Mouse (Mus musculus): Measurements from ENCODE around the gene Arid1b. TPM values are rescaled to one million over a fixed set of nuclear protein-coding genes. Genes with fewer than 3 reads are reported as not detected.

The Arid1b gene
- polyA plus RNA-seq, 1 experiment from 2014 or later, result 5.2 TPM

DNA sequence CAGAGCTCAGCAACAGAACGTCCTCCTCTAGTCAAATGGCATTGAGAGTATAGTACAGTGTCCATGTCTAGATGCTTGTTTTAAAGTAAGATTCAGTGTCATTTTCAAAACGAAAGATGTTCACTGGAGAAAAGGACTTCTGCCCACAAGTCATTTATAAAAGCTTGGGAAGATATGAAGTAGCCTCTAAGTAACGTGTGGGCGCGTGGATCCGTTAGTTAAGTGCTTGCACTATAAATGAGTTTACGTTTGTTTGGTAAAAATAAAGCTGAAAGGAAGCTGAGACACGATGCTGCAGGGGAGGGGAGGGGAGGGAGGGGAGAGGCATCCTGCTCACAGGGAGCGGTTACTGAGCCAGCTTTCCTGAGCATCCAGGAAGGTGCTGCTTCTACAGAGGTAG is 293.5 kb downstream of the Arid1b start:
- Histone ChIP-seq H3K36me3 (peaks cover 25% of the 10 kb centered on the region), H3K4me3 (no peak overlapping the region), H3K4me2 (no peak overlapping the region), H3K4me1 (peaks cover 32% of the 10 kb centered on the region), H3K9me3 (no peaks in the 10 kb centered on the region), H3K9ac (0 out of 2 replicates have a peak overlapping the region, but pooled peaks have one; percentile 7), H3K27ac (replicated peaks) (no peak overlapping the region; the same call in 1 of the 2 replicates), H3K27me3 (replicated peaks) (no peaks in the 10 kb centered on the region)
- no peak for ATAC-seq (ENCODE audit: extremely low read depth, insufficient number of reproducible peaks, low FRiP score, low TSS enrichment)
- WGBS, result 78% methylated on average over 9 of the region's 9 CpGs

DNA sequence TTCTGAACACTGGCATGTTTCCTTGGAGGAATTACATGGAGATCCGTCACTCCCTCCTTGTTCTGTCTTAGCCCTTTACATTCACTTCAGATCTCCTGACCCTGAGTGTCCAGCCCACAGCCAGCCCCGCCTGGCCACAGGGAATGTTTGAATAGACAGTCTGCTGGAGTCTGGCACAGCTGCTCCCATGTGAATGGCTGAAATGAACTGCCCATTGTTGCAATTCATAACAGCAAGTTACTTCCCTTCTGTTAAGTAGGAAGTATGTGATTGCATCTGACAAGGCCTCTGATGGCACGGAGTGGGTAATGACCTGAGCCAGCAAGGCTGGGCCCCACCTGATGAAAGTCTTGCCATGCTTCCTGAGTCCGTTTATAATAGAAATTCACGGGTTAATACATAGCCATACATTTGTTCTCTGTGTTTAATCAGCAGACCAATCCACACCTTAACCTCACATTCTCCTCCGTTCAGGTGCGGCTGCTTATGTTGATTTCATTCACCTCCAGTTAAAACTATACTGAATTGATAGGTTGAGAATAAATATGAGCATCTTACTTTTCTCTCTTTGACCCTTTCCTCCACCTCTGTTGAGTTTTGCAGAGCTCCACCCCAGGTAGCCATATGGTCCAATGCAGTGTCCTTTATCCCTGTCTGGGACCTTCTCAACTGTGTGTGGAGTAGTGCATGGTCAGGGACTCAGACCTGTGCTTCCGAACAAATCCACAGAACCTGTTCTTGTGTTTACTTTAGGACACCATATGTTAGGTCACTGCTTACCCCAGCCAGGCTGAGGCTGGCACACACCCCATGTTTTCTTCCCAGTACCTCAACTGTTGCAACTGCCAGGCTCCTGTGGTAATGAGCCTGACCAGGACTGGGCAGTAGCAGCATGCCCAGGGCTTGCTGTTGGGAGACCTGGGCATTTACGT is 299.8 kb downstream of the Arid1b start:
- no peak overlapping the region for H3K4me2 ChIP-seq
- ATAC-seq (ENCODE audit: extremely low read depth, insufficient number of reproducible peaks, low FRiP score, low TSS enrichment), result no peak

GRCm38 (mm10) chr17:5295086-5295947 is 301.2 kb downstream of the Arid1b start:
- 73% methylated on average over 19 of the region's 19 CpGs for WGBS
- peaks cover 14% of the 10 kb centered on the region for H3K4me1 ChIP-seq
- peaks cover 35% of the 10 kb centered on the region for H3K36me3 ChIP-seq
- no peaks in the 10 kb centered on the region for H3K27me3 ChIP-seq (replicated peaks)
- no peaks in the 10 kb centered on the region for H3K9me3 ChIP-seq
- no peak overlapping the region for H3K9ac ChIP-seq
- no peak overlapping the region for H3K27ac ChIP-seq (replicated peaks)
- H3K4me2 ChIP-seq, result no peak overlapping the region
- no peak for ATAC-seq (ENCODE audit: extremely low read depth, insufficient number of reproducible peaks, low FRiP score, low TSS enrichment)
- H3K4me3 ChIP-seq, result no peak overlapping the region

More for the DNA sequence above, 299.8 kb downstream of the Arid1b start:
- no peaks in the 10 kb centered on the region for H3K9me3 ChIP-seq
- H3K9ac ChIP-seq, result no peak overlapping the region
- no peak overlapping the region for H3K27ac ChIP-seq (replicated peaks)
- 77% methylated on average over 9 of the region's 9 CpGs for WGBS
- peaks cover 7% of the 10 kb centered on the region for H3K4me1 ChIP-seq
- no peaks in the 10 kb centered on the region for H3K27me3 ChIP-seq (replicated peaks)
- H3K36me3 ChIP-seq, result peaks cover 35% of the 10 kb centered on the region
- H3K4me3 ChIP-seq, result no peak overlapping the region

GRCm38 (mm10) chr17:5295948-5296262 is 301.8 kb downstream of the Arid1b start:
- 76% methylated on average over 7 of the region's 7 CpGs for WGBS
- peaks cover 14% of the 10 kb centered on the region for H3K4me1 ChIP-seq
- no peak overlapping the region for H3K4me2 ChIP-seq
- H3K9ac ChIP-seq, result no peak overlapping the region
- no peaks in the 10 kb centered on the region for H3K27me3 ChIP-seq (replicated peaks)
- H3K27ac ChIP-seq (replicated peaks), result no peak overlapping the region
- H3K4me3 ChIP-seq, result no peak overlapping the region
- no peaks in the 10 kb centered on the region for H3K9me3 ChIP-seq
- H3K36me3 ChIP-seq, result peaks cover 29% of the 10 kb centered on the region
- ATAC-seq (ENCODE audit: extremely low read depth, insufficient number of reproducible peaks, low FRiP score, low TSS enrichment), result no peak

GRCm38 (mm10) chr17:5297491-5297890 is 303.4 kb downstream of the Arid1b start:
- no peak overlapping the region for H3K9ac ChIP-seq
- peaks cover 24% of the 10 kb centered on the region for H3K36me3 ChIP-seq
- no peaks in the 10 kb centered on the region for H3K9me3 ChIP-seq
- H3K4me2 ChIP-seq, result no peak overlapping the region
- no peak overlapping the region for H3K27ac ChIP-seq (replicated peaks)
- peaks cover 14% of the 10 kb centered on the region for H3K4me1 ChIP-seq
- no peak overlapping the region for H3K4me3 ChIP-seq
- 91% methylated on average over 4 of the region's 4 CpGs for WGBS
- ATAC-seq (ENCODE audit: extremely low read depth, insufficient number of reproducible peaks, low FRiP score, low TSS enrichment), result no peak
- H3K27me3 ChIP-seq (replicated peaks), result no peaks in the 10 kb centered on the region

DNA sequence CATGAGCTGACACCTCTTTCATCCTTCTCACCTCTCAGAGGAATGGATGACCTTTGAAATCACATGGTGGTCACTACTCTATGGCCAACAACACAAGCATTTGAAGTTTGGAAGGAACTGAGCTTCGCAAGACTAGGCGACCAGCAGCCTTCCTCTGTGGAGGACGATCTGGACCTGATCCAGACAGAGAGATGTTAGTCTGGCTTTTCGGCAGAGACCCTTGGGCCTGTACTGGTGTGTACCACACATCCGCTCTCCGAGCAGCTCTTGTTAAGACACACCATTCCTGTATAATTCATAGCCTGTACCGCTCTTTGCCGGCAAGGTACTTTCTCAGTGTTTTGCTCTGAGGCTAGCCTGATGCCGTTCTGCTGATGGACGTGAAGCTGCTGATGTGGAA is 303.9 kb downstream of the Arid1b start:
- Histone ChIP-seq H3K36me3 (peaks cover 24% of the 10 kb centered on the region), H3K4me3 (no peak overlapping the region), H3K27ac (replicated peaks) (no peak overlapping the region), H3K9ac (no peak overlapping the region), H3K4me1 (peaks cover 14% of the 10 kb centered on the region), H3K9me3 (no peaks in the 10 kb centered on the region), H3K4me2 (no peak overlapping the region), H3K27me3 (replicated peaks) (no peaks in the 10 kb centered on the region)
- no peak for ATAC-seq (ENCODE audit: extremely low read depth, insufficient number of reproducible peaks, low FRiP score, low TSS enrichment)
- 88% methylated on average over 10 of the region's 10 CpGs for WGBS

DNA sequence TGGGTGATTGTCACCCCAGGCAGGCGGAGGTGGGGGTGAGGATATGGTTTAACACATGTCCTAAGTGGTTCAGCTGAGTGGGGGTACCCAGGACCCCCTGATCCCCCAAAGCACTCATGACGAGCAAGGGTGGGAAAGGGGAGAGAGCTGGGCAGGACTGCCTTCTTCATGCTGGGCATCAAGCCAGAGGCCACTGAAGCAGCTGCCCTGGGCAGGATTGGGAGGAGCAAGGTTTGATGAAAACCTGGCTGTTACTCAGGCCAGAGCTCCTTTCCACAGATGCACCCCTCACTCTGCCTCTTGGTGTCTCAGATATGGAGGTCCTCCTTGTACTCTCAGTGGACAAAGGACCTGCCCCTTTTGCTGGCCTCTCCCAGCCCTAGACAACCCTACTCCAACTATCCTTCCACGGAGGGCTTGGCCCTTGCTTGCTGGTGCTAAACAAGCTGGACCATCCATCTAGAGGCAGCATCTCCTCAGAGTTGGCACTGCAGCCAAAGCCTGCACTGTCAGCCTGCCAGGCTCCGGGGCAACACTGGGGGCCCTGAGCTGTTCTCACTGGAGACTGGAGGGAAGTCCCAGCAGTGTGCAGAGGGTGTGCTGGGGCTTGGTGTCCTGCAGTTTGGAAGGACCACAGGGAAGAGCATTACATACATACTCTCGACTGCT is 304.9 kb downstream of the Arid1b start:
- H3K36me3 ChIP-seq, result peaks cover 22% of the 10 kb centered on the region
- H3K4me2 ChIP-seq, result no peak overlapping the region
- no peak overlapping the region for H3K27ac ChIP-seq (replicated peaks)
- 67% methylated on average over 5 of the region's 5 CpGs for WGBS
- H3K4me1 ChIP-seq, result peaks cover 14% of the 10 kb centered on the region
- no peaks in the 10 kb centered on the region for H3K27me3 ChIP-seq (replicated peaks)
- no peaks in the 10 kb centered on the region for H3K9me3 ChIP-seq
- ATAC-seq (ENCODE audit: extremely low read depth, insufficient number of reproducible peaks, low FRiP score, low TSS enrichment), result no peak
- H3K9ac ChIP-seq, result no peak overlapping the region
- H3K4me3 ChIP-seq, result no peak overlapping the region

- peaks cover 25% of the 10 kb centered on the region for H3K4me1 ChIP-seq
- no peaks in the 10 kb centered on the region for H3K9me3 ChIP-seq
- H3K27ac ChIP-seq (replicated peaks), result no peak overlapping the region
- no peak overlapping the region for H3K4me3 ChIP-seq
- H3K36me3 ChIP-seq, result peaks cover 27% of the 10 kb centered on the region
- H3K9ac ChIP-seq, result no peak overlapping the region
- WGBS, result 63% methylated on average over 11 of the region's 11 CpGs
- no peaks in the 10 kb centered on the region for H3K27me3 ChIP-seq (replicated peaks)
- no peak overlapping the region for H3K4me2 ChIP-seq
- ATAC-seq (ENCODE audit: extremely low read depth, insufficient number of reproducible peaks, low FRiP score, low TSS enrichment), result no peak
Observed at GRCm38 (mm10) chr17:5302971-5303746, 309.0 kb downstream of the Arid1b start.

- Histone ChIP-seq H3K9ac (0 out of 2 replicates have a peak overlapping the region, but pooled peaks have one; percentile 19), H3K4me1 (peaks cover 36% of the 10 kb centered on the region), H3K27me3 (replicated peaks) (no peaks in the 10 kb centered on the region), H3K4me3 (no peak overlapping the region), H3K9me3 (no peaks in the 10 kb centered on the region), H3K27ac (replicated peaks) (no peak overlapping the region), H3K36me3 (peaks cover 27% of the 10 kb centered on the region), H3K4me2 (no peak overlapping the region)
- WGBS, result 71% methylated on average over 10 of the region's 10 CpGs
- no peak for ATAC-seq (ENCODE audit: extremely low read depth, insufficient number of reproducible peaks, low FRiP score, low TSS enrichment)
Observed at GRCm38 (mm10) chr17:5305783-5306477, 311.8 kb downstream of the Arid1b start.

DNA sequence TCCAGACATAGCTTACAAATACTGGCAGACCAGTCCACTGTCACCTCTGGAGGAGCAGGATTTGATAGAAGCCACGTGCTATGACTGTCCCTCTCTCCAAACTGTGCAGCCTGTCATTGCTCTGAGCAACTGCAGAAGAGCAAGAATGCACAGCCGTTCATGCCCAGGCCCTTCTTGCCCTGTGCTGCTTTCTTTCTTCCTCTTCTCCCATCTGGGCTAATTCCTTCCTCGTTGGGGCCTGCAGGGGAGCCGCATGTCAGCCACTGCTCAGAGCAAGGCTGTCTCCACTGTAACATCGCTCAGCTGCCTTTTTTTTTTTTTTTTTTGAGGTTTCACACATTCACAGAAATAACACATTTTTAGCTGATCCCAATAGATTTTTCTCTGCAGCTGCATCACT is 315.8 kb downstream of the Arid1b start:
- H3K4me1 ChIP-seq, result peaks cover 34% of the 10 kb centered on the region
- no peak overlapping the region for H3K4me2 ChIP-seq
- H3K36me3 ChIP-seq, result peaks cover 45% of the 10 kb centered on the region
- peak overlapping the region; percentile 25; the same call in 1 of the 2 replicates for H3K9ac ChIP-seq
- no peak for ATAC-seq (ENCODE audit: extremely low read depth, insufficient number of reproducible peaks, low FRiP score, low TSS enrichment)
- no peak overlapping the region for H3K4me3 ChIP-seq
- 35% methylated on average over 5 of the region's 5 CpGs for WGBS
- no peaks in the 10 kb centered on the region for H3K9me3 ChIP-seq
- no peak overlapping the region for H3K27ac ChIP-seq (replicated peaks)
- H3K27me3 ChIP-seq (replicated peaks), result no peaks in the 10 kb centered on the region
